Mouse (Mus musculus): ENCODE results near the gene Mup19. TPM values are rescaled to one million over a fixed set of nuclear protein-coding genes. Genes with fewer than 3 reads are reported as not detected.

The Mup19 gene
- not detected for polyA plus RNA-seq (2017; shearing (Covaris generic))

DNA sequence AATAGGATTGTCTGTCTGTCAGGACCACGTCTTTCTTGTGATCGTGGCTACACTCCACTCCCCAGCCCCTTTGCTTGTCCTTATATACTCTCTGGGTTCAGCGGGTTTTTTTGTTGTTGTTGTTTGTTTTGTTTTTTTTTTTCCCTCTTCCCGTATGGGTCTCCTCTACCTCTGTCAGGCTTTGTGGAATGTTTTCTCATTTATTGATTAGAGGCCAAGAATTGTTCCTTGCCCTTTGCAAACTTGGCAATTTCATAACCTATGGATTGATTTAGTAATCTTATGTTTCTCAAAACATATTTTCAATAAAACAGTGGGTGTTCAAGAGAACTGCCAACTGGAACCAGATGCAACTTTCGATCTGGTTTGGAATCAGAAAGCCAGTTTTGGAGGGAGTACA, at the start of gene Mup19:
Gene Mup19, minus strand, starts transcription at position 101 of the 400 bp plus-strand sequence.

Other genes starting within 250 kb of the Mup19 start
- not detected for gene Mup17, start 186.4 kb downstream of the Mup19 start, polyA plus RNA-seq (2017; shearing (Covaris generic))
- gene Mup18, start 108.1 kb downstream of the Mup19 start, polyA plus RNA-seq (2017; shearing (Covaris generic)), result not detected
- not detected for gene Mup5, start 53.0 kb upstream of the Mup19 start, polyA plus RNA-seq (2017; shearing (Covaris generic))